Mouse (Mus musculus): ENCODE measurements around the gene Iqcd. TPM values are rescaled to one million over a fixed set of nuclear protein-coding genes. Genes with fewer than 3 reads are reported as not detected.

Iqcd gene
- polyA plus RNA-seq, 1 experiment from 2014 or later: 1.5 TPM

GRCm38 (mm10) chr5:120624427-120624826 is 35.6 kb downstream of the Iqcd start:
- no peak for DNase-seq (ENCODE audit: low spot score)

DNA sequence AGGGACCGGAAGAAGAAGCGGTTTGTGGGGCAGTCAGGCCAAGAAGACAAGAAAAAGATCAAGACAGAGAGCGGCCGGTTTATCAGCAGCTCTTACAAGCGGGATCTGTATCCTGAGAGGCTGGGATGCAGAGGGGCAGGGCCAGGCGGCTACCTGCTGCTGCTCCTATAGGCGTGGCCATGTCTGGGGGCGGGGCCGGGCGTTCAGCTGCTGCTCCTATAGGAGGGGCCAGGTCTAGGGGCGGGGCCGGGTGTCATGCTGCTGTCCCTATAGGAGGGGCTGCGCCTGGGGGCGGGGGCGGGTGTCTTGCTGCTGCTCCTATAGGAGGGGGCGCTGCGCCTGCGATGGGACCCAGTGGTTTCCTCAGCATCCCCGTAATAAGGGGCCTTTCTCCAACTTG is 37.6 kb downstream of the Iqcd start:
- peak; percentile 47 for DNase-seq (ENCODE audit: low spot score)

DNA sequence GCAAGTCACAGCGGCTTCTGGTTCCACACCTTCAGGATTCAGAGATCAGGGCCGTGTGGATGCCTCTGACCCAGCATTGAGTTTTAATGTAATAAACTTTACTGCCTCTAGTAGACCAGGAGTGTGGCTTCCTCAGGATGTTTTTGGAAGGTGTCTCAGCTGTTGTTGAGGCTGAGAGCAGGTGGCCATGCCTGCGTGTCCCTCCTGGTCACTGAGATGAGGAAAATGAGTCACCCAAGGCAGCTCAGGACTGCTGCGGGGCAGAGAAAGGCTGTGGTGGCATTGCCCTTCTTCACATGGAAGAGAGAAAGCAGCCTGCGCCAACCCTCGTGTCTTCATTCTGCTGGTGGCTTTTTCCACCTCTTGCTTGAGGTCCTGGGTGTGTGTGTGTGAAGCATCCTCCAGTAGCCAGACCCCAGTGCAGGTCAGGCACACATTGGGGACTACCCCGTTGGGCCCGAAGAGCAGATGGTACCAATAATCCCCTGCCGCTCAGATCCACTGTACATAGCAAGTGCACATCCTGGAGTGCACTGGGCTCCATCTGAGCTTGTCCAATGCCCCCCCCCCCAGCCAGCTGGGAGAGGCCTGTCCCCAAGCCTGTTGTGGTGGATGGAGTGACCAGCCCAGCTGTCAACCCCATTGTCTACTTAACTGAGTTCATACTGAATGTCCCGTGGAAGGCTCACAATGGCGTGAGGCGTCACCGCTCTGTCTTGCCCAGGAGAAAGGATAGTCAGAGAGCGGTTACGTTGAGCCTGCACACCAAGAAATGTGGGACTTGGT is 38.9 kb downstream of the Iqcd start:
- DNase-seq (ENCODE audit: low spot score): no peak

- DNase-seq (ENCODE audit: low spot score): no peak
These were observed 39.8 kb downstream of the Iqcd start for GRCm38 (mm10) chr5:120628624-120629023.

DNA sequence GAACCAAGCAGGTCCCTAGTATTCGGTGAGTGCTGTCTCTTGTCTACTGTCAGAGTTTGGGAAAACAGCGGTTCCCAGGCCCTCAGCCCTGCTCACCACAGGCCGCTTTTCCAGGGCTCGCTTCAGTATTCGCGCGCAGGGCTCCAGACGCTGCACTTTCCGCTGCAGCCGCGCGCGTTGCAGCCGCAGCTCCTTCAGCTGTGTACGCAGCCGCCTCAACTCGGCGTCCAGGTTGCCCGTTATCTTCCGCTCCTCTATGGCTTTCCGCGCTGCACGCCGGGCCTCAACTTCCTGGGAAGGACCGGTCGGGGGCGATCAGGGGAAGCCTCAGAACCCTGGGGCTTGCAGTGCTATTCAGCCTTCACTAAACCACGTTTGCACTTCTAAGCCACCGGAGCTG is 42.3 kb downstream of the Iqcd start:
- peak; percentile 52 for DNase-seq (ENCODE audit: low spot score)

DNA sequence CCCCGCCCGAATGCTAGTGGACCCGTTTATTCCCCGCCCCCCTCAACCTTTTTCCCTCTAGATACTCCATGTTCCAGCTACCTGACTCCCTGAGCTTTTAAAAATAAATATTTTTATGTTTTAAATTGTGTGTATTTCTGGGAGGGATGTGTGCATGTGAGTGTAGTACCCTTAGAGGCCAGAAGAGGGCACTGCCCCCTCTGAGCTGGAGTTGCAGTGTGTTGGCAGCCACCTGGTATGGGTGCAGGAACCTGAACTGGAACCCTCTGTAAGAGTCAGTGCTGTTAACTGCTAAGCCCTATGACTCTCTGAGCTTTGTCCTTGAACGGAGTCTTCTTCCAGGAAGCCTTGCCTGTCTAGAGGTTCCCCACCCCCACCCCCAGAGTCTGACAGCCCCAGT is 43.1 kb downstream of the Iqcd start:
- DNase-seq (ENCODE audit: low spot score): no peak

- no peak for DNase-seq (ENCODE audit: low spot score)
These were observed 45.3 kb downstream of the Iqcd start, which contains the start of gene Cfap73 for GRCm38 (mm10) chr5:120634131-120634530. TSS of gene Cfap73 (minus strand) at chr5:120634235.

DNA sequence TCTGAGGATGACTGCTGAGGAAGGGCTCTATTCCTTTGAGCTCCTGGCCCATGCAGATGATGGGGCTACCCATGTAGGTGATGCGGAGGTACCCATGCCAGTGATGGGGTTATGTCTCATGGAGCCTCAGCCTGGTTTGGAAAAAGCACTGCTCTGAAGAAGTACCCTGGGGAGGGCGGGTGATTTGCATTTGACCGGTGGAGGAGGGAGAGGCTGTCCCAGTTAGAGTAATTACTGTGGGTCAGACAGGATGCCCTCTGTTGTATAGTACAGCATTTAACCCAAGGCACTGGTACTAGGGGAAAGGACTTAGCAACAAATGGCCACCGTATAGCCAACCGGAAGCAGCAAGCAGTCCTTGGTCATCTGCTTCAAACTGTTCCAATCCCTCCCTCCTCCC is 46.0 kb downstream of the Iqcd start:
- no peak for DNase-seq (ENCODE audit: low spot score)

GRCm38 (mm10) chr5:120635633-120636032 is 46.8 kb downstream of the Iqcd start:
- DNase-seq (ENCODE audit: low spot score): no peak

DNA sequence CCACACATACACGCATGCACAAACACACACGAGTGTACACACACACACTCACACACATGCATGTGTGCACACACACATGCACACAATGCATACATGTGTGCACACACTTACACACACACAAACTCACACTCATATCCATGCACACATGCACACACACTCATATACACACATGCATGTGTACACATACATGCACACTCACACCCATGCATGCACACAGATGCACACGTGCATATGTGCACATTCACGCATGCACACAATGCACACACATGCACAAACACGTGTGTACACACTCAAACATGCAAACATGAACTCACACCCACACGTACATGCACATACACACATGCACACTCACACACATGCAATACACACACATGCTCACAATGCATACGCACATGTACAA is 51.3 kb downstream of the Iqcd start:
- DNase-seq (ENCODE audit: low spot score): no peak

DNA sequence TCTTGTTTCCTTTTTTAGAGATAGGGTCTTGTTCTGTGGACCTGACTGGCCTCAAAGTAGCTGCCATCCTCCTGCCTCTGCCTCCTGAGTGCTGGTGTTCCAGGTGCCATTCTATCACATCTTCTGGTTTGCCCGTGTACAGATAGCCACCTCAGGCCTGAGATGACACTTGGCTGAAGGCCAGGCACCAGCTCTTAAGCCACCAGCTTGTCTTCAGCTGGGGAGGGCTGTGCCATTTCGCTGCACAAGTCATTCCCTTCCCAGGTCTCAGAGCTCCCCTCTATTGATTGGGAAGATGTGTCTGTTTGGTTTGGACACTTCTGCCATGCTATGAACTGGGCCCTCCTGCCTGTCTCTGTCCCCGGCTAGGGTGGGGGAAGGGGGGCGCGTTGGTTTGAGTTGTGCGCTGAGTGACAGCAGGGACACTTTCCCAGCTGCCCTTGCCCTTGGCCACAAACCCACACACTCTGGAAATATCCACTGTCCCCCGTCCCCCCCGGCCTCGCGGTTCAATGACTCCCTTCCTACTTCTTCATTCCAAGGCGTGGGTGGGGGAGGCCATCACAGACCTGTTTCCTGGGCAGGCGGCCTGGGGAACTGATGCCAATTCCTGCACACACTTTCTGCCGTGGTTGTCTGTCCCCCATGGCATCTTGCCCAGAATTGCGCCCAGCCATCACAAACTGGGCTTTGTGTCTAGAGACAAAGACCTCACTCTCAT is 54.7 kb downstream of the Iqcd start:
- DNase-seq (ENCODE audit: low spot score): no peak

DNA sequence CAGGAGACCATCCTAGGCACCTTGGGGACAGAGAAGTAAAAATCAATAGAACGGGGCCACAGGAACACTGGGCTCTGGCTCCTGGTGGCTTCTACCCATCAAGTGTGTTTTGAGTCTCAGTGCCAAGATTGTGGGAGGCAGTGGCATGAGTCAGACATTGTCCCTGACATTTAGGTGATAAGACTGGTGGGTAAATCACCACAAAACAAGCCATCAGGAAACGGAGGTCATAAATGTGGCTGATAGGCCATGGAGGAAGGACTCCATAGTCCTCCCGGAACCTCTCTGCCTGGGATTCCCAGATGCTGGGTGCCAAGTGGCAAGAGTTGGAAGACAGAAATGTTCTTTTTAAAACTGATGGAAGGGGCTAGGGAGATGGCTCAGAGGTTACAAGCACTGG is 55.4 kb downstream of the Iqcd start:
- no peak for DNase-seq (ENCODE audit: low spot score)

- no peak for DNase-seq (ENCODE audit: low spot score)
These were observed 57.0 kb downstream of the Iqcd start for GRCm38 (mm10) chr5:120645851-120646250.

- DNase-seq (ENCODE audit: low spot score): peak; percentile 37
These were observed 58.5 kb downstream of the Iqcd start for GRCm38 (mm10) chr5:120647361-120647760.

- peak; percentile 53 for DNase-seq (ENCODE audit: low spot score)
These were observed 59.1 kb downstream of the Iqcd start for GRCm38 (mm10) chr5:120647814-120648491.

GRCm38 (mm10) chr5:120648569-120649373 is 60.0 kb downstream of the Iqcd start, which contains the start of gene Rasal1:
TSS of gene Rasal1 (plus strand) at chr5:120648812.
- peak; percentile 95 for DNase-seq (ENCODE audit: low spot score)

DNA sequence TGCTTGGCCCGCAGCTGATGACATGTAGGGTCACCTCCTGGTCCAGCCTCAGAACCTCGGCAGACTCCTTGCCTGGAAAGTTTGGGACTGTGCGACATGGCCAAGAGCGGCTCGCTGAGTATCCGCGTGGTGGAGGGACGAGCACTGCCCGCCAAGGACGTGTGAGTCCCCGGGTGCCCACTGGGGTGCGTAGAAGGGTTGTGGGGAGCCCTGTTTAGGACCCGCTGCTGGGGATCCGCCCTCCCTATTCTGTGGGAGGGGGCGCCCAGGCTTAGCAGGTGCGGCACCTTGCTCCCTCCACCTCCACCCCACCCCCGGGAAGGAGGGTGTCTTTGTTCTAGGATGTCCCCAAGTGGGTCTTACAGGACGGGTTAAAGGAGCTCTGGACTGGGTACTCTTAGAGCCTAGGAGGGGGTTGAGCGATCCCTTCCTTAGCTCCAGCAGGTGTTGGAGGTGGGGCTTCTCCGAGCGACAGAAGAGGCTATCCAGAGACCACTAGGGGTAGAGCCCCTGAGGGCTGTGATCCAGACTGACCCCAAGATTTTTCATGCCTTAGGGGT is 60.6 kb downstream of the Iqcd start:
- peak; percentile 67 for DNase-seq (ENCODE audit: low spot score)

- no peak for DNase-seq (ENCODE audit: low spot score)
These were observed 61.1 kb downstream of the Iqcd start for GRCm38 (mm10) chr5:120649938-120650337.

DNA sequence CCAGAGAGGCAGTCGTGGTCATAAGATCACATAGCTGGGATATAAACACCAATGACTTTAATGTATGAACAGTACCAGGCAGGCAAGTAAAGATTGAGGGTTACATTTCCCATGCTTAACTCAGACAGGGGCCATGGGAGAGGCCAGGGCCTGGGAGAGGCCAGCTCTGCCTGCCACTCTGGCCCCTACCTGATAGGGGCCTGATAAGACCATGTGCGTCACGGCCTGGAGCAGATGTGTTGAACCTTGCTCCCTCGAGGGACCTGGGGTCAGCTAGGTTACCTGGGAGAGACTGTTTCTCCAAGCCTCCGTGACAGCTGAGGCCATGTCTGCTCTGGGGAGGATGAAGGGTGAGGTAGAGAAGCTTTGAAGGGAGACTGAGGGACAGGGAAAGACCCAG is 62.4 kb downstream of the Iqcd start:
- no peak for DNase-seq (ENCODE audit: low spot score)

GRCm38 (mm10) chr5:120652915-120653701 is 64.3 kb downstream of the Iqcd start:
- DNase-seq (ENCODE audit: low spot score): no peak

Measured in thymus, postnatal 0 days (tissue).